Mouse (Mus musculus) G1E (cell line): ENCODE measurements at regions not wholly inside any gene's neighbourhood (a gene's known extent, or its start where the extent isn't known, plus 50 kb on each side); places are given as distances from the start of the nearest gene placed in this dataset.

Experiments used
- CTCF ChIP-seq: IDR thresholded peaks from 2 replicates; pipeline ENCODE4 v1.5.1; 2012; ENCODE audit warnings: low read depth, low read length, inconsistent platforms, mixed read lengths
- TAL1 ChIP-seq: conservative IDR thresholded peaks from 2 replicates; pipeline ENCODE4 v1.6.1; 2012; ENCODE audit warnings: low read depth, low read length, inconsistent platforms, mixed read lengths

GRCm38 (mm10) chr4:55194061-55194460, 155.8 kb upstream of the Rad23b start:
- TF ChIP-seq CTCF (no peak), TAL1 (no peak)
